Mouse (Mus musculus): ENCODE measurements around the gene Cyp2t4. TPM values are rescaled to one million over a fixed set of nuclear protein-coding genes. Genes with fewer than 3 reads are reported as not detected.

Gene Cyp2t4
- polyA plus RNA-seq, 1 experiment from 2014 or later: 0.19 TPM

DNA sequence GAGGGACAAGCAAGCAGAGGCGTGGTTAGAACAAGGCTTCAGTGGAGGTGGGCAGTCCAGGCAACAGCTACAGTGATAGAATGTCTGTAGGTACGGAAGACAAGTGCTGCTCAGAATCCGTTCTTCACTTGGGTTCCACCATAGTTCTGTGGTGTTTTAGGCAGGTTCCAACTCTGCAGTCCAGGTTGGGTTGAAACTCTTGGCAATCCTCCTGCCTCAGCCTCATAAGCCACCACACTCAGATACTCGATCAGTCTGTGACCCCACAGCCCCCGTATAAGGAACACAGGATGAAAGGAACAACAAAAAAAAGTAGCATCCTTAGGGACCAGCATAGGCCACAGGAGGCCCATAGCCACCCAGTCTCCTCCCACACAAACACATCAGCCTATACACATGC is 38.9 kb downstream of the Cyp2t4 start:
- no peak overlapping the region for H3K27ac ChIP-seq
- no peak for DNase-seq (ENCODE audit: low spot score)
- H3K4me1 ChIP-seq (replicated peaks; ENCODE audit: control insufficient read depth, insufficient read depth, low read length): peaks cover 15% of the 10 kb centered on the region
- ATAC-seq (ENCODE audit: low FRiP score): no peak
- whole genome bisulfite sequencing: 100% methylated on average over 5 of the region's 5 CpGs
- no peaks in the 10 kb centered on the region for H3K27me3 ChIP-seq (ENCODE audit: control insufficient read depth, insufficient read depth, low read length)
- H3K9ac ChIP-seq: no peak overlapping the region
- no peak overlapping the region for H3K4me3 ChIP-seq (replicated peaks; ENCODE audit: low read length)
- H3K9me3 ChIP-seq (ENCODE audit: control insufficient read depth, low read length): no peaks in the 10 kb centered on the region
- H3K36me3 ChIP-seq (replicated peaks; ENCODE audit: control insufficient read depth, insufficient read depth): peaks cover 66% of the 10 kb centered on the region
- no peak overlapping the region for H3K4me2 ChIP-seq (replicated peaks)

DNA sequence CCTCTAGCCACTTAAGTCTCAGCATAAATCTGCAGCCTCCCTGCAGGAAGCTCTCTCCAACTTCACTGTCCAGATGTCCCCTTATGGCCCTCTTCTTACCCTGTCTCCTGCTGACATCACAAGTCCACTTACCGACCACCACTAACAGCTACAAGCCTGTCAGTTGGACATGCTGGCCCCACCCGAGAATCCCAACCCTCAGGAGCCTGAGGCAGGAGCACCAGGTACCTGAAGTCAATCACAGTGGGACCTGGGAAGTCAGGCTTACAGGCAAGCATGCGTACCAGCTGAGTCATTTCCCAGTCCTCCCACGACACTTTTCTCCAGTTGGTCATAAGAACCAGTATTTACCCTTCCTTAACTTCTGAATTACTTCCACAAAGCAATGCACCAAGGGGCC is 40.2 kb downstream of the Cyp2t4 start:
- WGBS: 90% methylated on average over 4 of the region's 4 CpGs
- Histone ChIP-seq H3K9me3 (ENCODE audit: control insufficient read depth, low read length) (no peaks in the 10 kb centered on the region), H3K4me1 (replicated peaks; ENCODE audit: control insufficient read depth, insufficient read depth, low read length) (peaks cover 15% of the 10 kb centered on the region), H3K4me2 (replicated peaks) (no peak overlapping the region), H3K27me3 (ENCODE audit: control insufficient read depth, insufficient read depth, low read length) (no peaks in the 10 kb centered on the region), H3K36me3 (replicated peaks; ENCODE audit: control insufficient read depth, insufficient read depth) (peaks cover 53% of the 10 kb centered on the region), H3K4me3 (replicated peaks; ENCODE audit: low read length) (no peak overlapping the region), H3K27ac (no peak overlapping the region), H3K9ac (peak overlapping the region; percentile 6; the same call in 1 of the 2 replicates)
- no peak for DNase-seq (ENCODE audit: low spot score)
- ATAC-seq (ENCODE audit: low FRiP score): no peak

DNA sequence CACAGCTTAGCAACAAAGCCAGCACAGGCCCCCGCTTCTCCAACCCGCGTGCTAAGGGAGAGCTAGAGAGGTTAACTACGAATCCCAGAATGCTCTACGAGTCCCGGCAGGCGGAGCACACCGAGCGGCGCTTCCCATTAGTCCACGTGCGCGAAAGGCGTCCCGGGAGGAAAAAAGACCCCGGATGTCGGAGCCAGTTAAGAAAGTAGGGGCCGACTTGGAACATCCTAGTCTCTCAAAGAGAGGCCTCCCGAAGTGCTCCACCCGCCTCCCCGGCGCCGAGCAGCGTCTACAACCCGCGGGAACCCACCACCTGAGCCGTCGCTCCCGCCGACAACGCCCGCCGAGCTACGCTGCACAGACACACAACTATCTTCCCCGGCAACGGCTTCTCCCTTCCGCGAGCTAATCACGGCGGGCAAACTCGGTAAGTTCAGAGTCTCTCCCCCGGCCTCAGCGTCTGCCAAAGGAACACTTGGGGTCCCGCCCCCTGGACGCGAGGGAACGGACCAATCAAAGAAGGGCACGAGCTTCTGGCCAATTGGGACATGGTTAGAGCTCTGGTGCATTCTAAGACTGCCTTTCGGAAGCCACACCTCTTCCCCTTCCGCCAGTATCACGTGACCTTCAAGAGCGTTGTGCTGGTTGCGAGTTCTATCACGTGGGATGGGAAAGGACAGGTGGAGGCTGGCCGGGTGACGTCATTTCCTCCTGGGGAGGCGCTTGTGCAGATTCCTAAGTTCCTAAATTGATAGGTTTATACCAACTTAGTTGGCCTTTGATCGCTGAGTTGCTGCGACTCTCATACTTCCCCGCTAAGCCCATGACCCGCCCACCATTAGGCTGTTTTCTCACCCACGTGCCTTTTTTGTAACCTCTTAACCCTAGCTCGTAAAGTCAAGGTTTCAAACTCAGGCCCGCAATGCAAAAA is 42.4 kb downstream of the Cyp2t4 start, which contains the start of the genes BC024978 and Snrpa:
TSS of gene BC024978 (plus strand) at position 101 of the 931 bp plus-strand sequence.
TSS of gene Snrpa (minus strand) at position 591 of the 931 bp plus-strand sequence.
- H3K27ac ChIP-seq: peak within 1 kb of the TSS; percentile 92
- peaks cover 32% of the 10 kb centered on the region for H3K36me3 ChIP-seq (replicated peaks; ENCODE audit: control insufficient read depth, insufficient read depth)
- peak; percentile 98 for ATAC-seq (ENCODE audit: low FRiP score)

DNA sequence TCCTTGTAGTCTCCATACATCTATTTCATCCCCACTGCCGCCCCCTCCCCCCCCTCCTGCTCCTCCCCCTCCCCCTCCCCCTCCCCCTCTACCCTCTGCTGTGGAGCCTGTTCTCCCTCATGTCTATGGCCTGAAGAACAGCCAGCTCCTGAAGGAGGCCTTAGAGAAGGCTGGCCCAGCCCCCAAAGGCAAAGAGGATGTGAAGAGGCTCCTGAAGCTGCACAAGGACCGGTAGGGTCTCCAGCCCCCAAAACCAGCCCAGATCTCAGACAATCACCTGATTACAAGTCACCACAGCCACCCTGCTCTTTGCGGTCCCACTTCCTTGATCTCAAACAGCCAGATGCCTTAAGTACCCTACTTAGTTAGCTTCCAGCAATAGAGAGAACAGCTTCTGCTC is 43.6 kb downstream of the Cyp2t4 start:
- no peaks in the 10 kb centered on the region for H3K27me3 ChIP-seq (ENCODE audit: control insufficient read depth, insufficient read depth, low read length)
- no peak overlapping the region for H3K4me3 ChIP-seq (replicated peaks; ENCODE audit: low read length)
- no peak overlapping the region for H3K27ac ChIP-seq
- no peak overlapping the region; the same call in 1 of the 2 replicates for H3K4me2 ChIP-seq (replicated peaks)
- peaks cover 15% of the 10 kb centered on the region for H3K4me1 ChIP-seq (replicated peaks; ENCODE audit: control insufficient read depth, insufficient read depth, low read length)
- 87% methylated on average over 3 of the region's 3 CpGs for WGBS
- no peak overlapping the region for H3K9ac ChIP-seq
- H3K9me3 ChIP-seq (ENCODE audit: control insufficient read depth, low read length): no peaks in the 10 kb centered on the region
- DNase-seq (ENCODE audit: low spot score) (no peak), ATAC-seq (ENCODE audit: low FRiP score) (no peak)
- peaks cover 23% of the 10 kb centered on the region for H3K36me3 ChIP-seq (replicated peaks; ENCODE audit: control insufficient read depth, insufficient read depth)

More for the DNA sequence above, 42.4 kb downstream of the Cyp2t4 start, which contains the start of the genes BC024978 and Snrpa:
- Histone ChIP-seq H3K9ac (peak within 1 kb of the TSS; percentile 78), H3K4me1 (replicated peaks; ENCODE audit: control insufficient read depth, insufficient read depth, low read length) (peaks cover 15% of the 10 kb centered on the region), H3K27me3 (ENCODE audit: control insufficient read depth, insufficient read depth, low read length) (no peaks in the 10 kb centered on the region), H3K4me2 (replicated peaks) (peak within 1 kb of the TSS; percentile 89), H3K9me3 (ENCODE audit: control insufficient read depth, low read length) (no peaks in the 10 kb centered on the region), H3K4me3 (replicated peaks; ENCODE audit: low read length) (peak within 1 kb of the TSS; percentile 76)
- DNase-seq (ENCODE audit: low spot score): peak; percentile 95
- WGBS: under 1% methylated on average over 63 of the region's 64 CpGs

DNA sequence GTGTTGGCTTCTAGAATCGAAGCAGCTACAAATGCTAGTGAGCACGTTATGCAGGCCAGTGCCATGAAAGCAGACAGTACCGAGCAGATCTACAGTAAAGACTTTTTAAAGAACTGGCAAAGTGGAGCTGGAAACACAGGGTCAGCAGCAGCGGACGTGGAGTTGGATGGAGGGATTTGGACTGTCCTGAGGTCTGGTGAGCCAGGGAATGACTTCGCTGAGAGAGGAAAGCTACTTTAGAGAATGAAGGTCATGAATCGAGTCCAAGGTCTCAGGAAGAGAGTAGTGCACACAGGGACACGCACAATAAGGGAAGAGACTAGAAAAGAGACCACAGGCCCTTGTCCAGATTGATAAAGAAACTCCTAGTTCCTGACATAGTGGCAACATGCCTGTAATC is 44.1 kb downstream of the Cyp2t4 start:
- no peak overlapping the region for H3K9ac ChIP-seq
- WGBS: 95% methylated on average over 8 of the region's 8 CpGs
- no peaks in the 10 kb centered on the region for H3K27me3 ChIP-seq (ENCODE audit: control insufficient read depth, insufficient read depth, low read length)
- no peak overlapping the region for H3K4me2 ChIP-seq (replicated peaks)
- no peak overlapping the region for H3K27ac ChIP-seq
- no peak overlapping the region for H3K4me3 ChIP-seq (replicated peaks; ENCODE audit: low read length)
- ATAC-seq (ENCODE audit: low FRiP score): no peak
- no peaks in the 10 kb centered on the region for H3K9me3 ChIP-seq (ENCODE audit: control insufficient read depth, low read length)
- DNase-seq (ENCODE audit: low spot score): no peak
- H3K4me1 ChIP-seq (replicated peaks; ENCODE audit: control insufficient read depth, insufficient read depth, low read length): peaks cover 15% of the 10 kb centered on the region
- peaks cover 23% of the 10 kb centered on the region for H3K36me3 ChIP-seq (replicated peaks; ENCODE audit: control insufficient read depth, insufficient read depth)

DNA sequence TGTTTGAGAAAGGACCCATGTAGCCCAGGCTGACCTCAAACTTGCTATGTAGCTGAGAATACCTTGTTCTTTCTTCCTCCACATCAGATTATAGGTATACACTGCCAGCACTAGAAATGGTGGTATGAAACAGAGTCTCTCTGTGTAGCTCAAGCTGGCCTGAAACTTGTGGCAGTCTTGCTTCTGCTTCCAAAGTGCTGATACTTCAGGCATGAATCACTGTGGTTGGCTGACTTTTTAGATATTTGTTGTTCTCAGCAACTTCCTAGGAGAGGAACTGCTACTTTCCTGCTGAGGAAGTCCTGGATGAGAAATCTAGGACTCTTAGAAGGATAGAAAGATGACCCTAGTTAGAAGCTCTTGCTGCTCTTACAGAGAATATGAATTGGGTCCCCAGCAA is 44.8 kb downstream of the Cyp2t4 start:
- DNase-seq (ENCODE audit: low spot score) (no peak), ATAC-seq (ENCODE audit: low FRiP score) (no peak)
- peaks cover 23% of the 10 kb centered on the region for H3K36me3 ChIP-seq (replicated peaks; ENCODE audit: control insufficient read depth, insufficient read depth)
- H3K4me3 ChIP-seq (replicated peaks; ENCODE audit: low read length): no peak overlapping the region
- no peaks in the 10 kb centered on the region for H3K27me3 ChIP-seq (ENCODE audit: control insufficient read depth, insufficient read depth, low read length)
- H3K9ac ChIP-seq: no peak overlapping the region
- no peaks in the 10 kb centered on the region for H3K9me3 ChIP-seq (ENCODE audit: control insufficient read depth, low read length)
- no peak overlapping the region for H3K4me2 ChIP-seq (replicated peaks)
- H3K27ac ChIP-seq: no peak overlapping the region
- peaks cover 15% of the 10 kb centered on the region for H3K4me1 ChIP-seq (replicated peaks; ENCODE audit: control insufficient read depth, insufficient read depth, low read length)

DNA sequence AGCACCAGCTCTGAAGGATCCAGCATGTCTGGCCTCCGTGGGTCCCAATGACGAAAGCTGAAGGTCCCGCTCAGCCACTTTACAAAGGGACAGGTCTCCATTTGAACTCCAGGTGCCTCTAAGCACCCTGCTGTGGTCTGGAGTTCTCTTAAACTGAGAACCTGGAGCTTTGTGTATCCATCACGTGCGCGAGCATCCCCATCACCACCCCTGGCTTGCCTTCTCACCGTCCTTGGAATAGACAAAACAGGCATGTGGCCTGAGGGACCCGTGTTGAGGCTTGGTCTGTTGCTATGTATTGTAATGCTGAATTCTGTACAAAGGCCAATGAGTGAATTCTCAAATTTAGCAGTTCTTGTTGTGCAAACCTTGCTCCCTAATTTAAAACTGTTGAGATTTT is 45.3 kb downstream of the Cyp2t4 start:
- peaks cover 15% of the 10 kb centered on the region for H3K4me1 ChIP-seq (replicated peaks; ENCODE audit: control insufficient read depth, insufficient read depth, low read length)
- no peaks in the 10 kb centered on the region for H3K9me3 ChIP-seq (ENCODE audit: control insufficient read depth, low read length)
- peaks cover 24% of the 10 kb centered on the region for H3K36me3 ChIP-seq (replicated peaks; ENCODE audit: control insufficient read depth, insufficient read depth)
- no peak for ATAC-seq (ENCODE audit: low FRiP score)
- no peak overlapping the region for H3K9ac ChIP-seq
- H3K4me3 ChIP-seq (replicated peaks; ENCODE audit: low read length): no peak overlapping the region
- H3K4me2 ChIP-seq (replicated peaks): no peak overlapping the region
- no peak for DNase-seq (ENCODE audit: low spot score)
- H3K27me3 ChIP-seq (ENCODE audit: control insufficient read depth, insufficient read depth, low read length): no peaks in the 10 kb centered on the region
- 94% methylated on average over 8 of the region's 8 CpGs for WGBS
- no peak overlapping the region for H3K27ac ChIP-seq

DNA sequence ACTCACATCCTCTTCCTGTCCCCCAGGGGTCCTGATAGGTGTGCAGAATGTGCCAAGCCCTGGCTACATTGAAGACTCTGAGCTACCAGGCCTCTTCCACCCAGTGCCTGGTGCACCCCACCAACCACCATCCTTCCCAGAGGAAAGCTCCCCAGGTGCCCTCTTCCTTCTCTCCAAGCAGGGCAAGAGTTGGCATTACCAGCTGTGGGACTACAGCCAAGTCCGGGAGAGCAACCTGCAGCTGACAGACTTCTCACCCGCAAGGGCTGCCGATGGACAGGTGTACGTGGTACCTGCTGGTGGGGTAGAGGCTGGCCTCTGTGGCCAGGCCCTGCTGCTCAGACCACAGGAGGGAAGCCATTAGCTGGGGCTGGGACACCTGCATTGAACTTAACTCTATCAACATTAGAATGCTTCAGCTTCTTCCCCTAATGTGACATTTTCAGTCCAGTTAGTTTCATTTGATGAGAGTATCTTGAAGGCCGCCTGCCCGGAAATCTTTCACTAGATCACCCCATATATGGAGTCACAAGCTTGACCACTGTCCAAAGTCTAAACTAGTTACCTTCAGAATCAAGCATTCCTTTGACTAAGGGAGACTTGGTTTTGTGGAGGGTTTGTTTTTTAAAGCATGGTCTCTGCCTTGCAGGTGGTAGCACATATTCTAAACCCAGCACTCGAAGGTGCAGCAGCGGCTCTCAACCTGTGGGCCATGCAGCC is 50.4 kb downstream of the Cyp2t4 start:
- Histone ChIP-seq H3K9ac (no peak overlapping the region), H3K27ac (no peak overlapping the region), H3K4me2 (replicated peaks) (no peak overlapping the region), H3K4me1 (replicated peaks; ENCODE audit: control insufficient read depth, insufficient read depth, low read length) (no peaks in the 10 kb centered on the region), H3K4me3 (replicated peaks; ENCODE audit: low read length) (no peak overlapping the region), H3K9me3 (ENCODE audit: control insufficient read depth, low read length) (no peaks in the 10 kb centered on the region), H3K27me3 (ENCODE audit: control insufficient read depth, insufficient read depth, low read length) (no peaks in the 10 kb centered on the region), H3K36me3 (replicated peaks; ENCODE audit: control insufficient read depth, insufficient read depth) (peaks cover 65% of the 10 kb centered on the region)
- no peak for DNase-seq (ENCODE audit: low spot score)
- no peak for ATAC-seq (ENCODE audit: low FRiP score)
- WGBS: 96% methylated on average over 8 of the region's 8 CpGs
